Mouse (Mus musculus): ENCODE data around the gene Gm13697. TPM values are rescaled to one million over a fixed set of nuclear protein-coding genes. Genes with fewer than 3 reads are reported as not detected.
"Not testable (repeated sequence)": the region's sequence is repeated elsewhere in the genome, so short reads cannot be mapped to it uniquely, and the experiment has no call there.

Gene Gm13697
- total RNA-seq (2021), result under 1 TPM; 0.60 to 0.80 TPM
- long read RNA-seq, experiment 1, partial matches to known transcripts, result 0 of 2 reads
- long read RNA-seq, experiment 1, other reads (novel, unspliced or antisense), result 0 of 2 reads
- long read RNA-seq, experiment 2, result 0 reads

DNA sequence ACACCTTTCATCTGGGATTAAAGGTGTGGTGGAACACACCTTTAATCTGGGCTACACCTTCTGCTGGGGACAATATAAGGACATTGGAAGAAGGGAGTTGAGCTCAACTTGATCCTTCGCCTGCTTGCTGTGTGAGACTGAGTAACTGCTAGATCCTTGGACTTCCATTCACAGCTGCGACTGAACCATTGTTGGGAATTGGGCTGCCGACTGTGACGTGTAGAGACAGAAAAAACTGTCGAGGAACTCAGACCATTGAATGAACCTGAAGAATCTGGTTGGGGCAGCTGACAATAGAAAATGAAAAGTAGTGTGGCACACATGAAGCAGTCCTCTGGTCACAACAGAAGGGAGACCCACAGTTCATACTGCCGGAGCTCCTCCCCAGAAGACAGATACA, at the start of gene Gm13697:
TSS of gene Gm13697 (plus strand) at position 301 of the 400 bp plus-strand sequence.
- DNase-seq; intact Hi-C loops (cut with DNase I; ENCODE audit: low total_unique reads): not testable (repeated sequence)

GRCm38 (mm10) chr2:83940931-83941361, 43.6 kb upstream of the Gm13697 start, which contains the start of gene Zswim2:
Gene Zswim2, minus strand, starts transcription at chr2:83941228.
- peak; percentile 30 for DNase-seq
- intact Hi-C loops (cut with DNase I; ENCODE audit: low total_unique reads), result no loop called here

- no peak for DNase-seq
- intact Hi-C loops (cut with DNase I; ENCODE audit: low total_unique reads), result no loop called here
Observed at GRCm38 (mm10) chr2:83941378-83941777, 43.2 kb upstream of the Gm13697 start.

GRCm38 (mm10) chr2:83941792-83942191, 42.8 kb upstream of the Gm13697 start:
- no peak for DNase-seq
- intact Hi-C loops (cut with DNase I; ENCODE audit: low total_unique reads), result no loop called here

- intact Hi-C loops (cut with DNase I; ENCODE audit: low total_unique reads); DNase-seq: not testable (repeated sequence)
Observed at GRCm38 (mm10) chr2:83955393-83955792, 29.1 kb upstream of the Gm13697 start, which contains the start of gene Gm13698. Gene Gm13698, plus strand, starts transcription at chr2:83955693.

DNA sequence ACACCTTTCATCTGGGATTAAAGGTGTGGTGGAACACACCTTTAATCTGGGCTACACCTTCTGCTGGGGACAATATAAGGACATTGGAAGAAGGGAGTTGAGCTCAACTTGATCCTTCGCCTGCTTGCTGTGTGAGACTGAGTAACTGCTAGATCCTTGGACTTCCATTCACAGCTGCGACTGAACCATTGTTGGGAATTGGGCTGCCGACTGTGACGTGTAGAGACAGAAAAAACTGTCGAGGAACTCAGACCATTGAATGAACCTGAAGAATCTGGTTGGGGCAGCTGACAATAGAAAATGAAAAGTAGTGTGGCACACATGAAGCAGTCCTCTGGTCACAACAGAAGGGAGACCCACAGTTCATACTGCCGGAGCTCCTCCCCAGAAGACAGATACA, 23.3 kb upstream of the Gm13697 start, which contains the start of gene Gm13693:
TSS of gene Gm13693 (plus strand) at position 301 of the 400 bp plus-strand sequence.
- intact Hi-C loops (cut with DNase I; ENCODE audit: low total_unique reads); DNase-seq: not testable (repeated sequence)

DNA sequence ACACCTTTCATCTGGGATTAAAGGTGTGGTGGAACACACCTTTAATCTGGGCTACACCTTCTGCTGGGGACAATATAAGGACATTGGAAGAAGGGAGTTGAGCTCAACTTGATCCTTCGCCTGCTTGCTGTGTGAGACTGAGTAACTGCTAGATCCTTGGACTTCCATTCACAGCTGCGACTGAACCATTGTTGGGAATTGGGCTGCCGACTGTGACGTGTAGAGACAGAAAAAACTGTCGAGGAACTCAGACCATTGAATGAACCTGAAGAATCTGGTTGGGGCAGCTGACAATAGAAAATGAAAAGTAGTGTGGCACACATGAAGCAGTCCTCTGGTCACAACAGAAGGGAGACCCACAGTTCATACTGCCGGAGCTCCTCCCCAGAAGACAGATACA, 17.5 kb upstream of the Gm13697 start, which contains the start of gene Gm13695:
TSS of gene Gm13695 (plus strand) at position 301 of the 400 bp plus-strand sequence.
- DNase-seq; intact Hi-C loops (cut with DNase I; ENCODE audit: low total_unique reads): not testable (repeated sequence)

DNA sequence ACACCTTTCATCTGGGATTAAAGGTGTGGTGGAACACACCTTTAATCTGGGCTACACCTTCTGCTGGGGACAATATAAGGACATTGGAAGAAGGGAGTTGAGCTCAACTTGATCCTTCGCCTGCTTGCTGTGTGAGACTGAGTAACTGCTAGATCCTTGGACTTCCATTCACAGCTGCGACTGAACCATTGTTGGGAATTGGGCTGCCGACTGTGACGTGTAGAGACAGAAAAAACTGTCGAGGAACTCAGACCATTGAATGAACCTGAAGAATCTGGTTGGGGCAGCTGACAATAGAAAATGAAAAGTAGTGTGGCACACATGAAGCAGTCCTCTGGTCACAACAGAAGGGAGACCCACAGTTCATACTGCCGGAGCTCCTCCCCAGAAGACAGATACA, 11.7 kb upstream of the Gm13697 start, which contains the start of gene Gm13696:
TSS of gene Gm13696 (plus strand) at position 301 of the 400 bp plus-strand sequence.
- DNase-seq, result not testable (repeated sequence)

GRCm38 (mm10) chr2:83978633-83979032, 5.9 kb upstream of the Gm13697 start, which contains the start of gene Gm13694:
Gene Gm13694, plus strand, starts transcription at chr2:83978933.
- intact Hi-C loops (cut with DNase I; ENCODE audit: low total_unique reads); DNase-seq: not testable (repeated sequence)

More for the DNA sequence above, 11.7 kb upstream of the Gm13697 start, which contains the start of gene Gm13696:
- intact Hi-C loops (cut with DNase I; ENCODE audit: low total_unique reads), result not testable (repeated sequence)

DNA sequence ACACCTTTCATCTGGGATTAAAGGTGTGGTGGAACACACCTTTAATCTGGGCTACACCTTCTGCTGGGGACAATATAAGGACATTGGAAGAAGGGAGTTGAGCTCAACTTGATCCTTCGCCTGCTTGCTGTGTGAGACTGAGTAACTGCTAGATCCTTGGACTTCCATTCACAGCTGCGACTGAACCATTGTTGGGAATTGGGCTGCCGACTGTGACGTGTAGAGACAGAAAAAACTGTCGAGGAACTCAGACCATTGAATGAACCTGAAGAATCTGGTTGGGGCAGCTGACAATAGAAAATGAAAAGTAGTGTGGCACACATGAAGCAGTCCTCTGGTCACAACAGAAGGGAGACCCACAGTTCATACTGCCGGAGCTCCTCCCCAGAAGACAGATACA, 5.7 kb downstream of the Gm13697 start, which contains the start of gene Gm13691:
TSS of gene Gm13691 (plus strand) at position 301 of the 400 bp plus-strand sequence.
- DNase-seq; intact Hi-C loops (cut with DNase I; ENCODE audit: low total_unique reads): not testable (repeated sequence)

DNA sequence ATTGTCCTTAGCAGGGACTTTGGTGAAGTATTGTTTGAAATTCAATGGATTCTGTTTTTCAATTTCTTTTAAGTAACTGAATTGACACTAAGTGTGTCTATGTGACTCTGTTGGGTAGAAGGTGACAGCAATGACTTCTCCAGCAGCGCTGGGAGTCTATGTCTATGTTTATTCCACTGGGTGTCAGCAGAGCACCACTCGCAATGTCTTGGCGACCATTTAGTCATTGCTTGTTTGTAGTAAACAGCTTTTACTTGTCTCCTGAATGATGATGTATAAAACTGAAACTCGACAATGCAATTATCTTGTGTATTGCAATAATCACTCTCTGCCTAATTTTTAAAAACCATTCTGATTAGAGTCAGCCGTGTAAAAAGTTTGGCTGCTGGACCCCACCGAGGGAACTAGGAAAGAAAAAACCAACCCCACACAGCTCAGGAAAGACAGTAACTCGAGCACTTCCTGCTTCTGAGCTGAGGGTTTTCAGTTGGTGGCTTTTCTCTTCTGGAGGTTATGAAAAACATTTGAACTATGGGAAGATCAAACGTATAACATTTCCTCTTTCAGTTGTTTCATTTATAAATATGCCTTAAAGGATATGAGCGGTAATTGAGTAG, 9.2 kb downstream of the Gm13697 start:
- intact Hi-C loops (cut with DNase I; ENCODE audit: low total_unique reads); DNase-seq: not testable (repeated sequence)

- intact Hi-C loops (cut with DNase I; ENCODE audit: low total_unique reads); DNase-seq: not testable (repeated sequence)
Observed at GRCm38 (mm10) chr2:83994526-83994925, 10.0 kb downstream of the Gm13697 start.

GRCm38 (mm10) chr2:84008913-84009312, 24.4 kb downstream of the Gm13697 start:
- intact Hi-C loops (cut with DNase I; ENCODE audit: low total_unique reads), result no loop called here
- no peak for DNase-seq

DNA sequence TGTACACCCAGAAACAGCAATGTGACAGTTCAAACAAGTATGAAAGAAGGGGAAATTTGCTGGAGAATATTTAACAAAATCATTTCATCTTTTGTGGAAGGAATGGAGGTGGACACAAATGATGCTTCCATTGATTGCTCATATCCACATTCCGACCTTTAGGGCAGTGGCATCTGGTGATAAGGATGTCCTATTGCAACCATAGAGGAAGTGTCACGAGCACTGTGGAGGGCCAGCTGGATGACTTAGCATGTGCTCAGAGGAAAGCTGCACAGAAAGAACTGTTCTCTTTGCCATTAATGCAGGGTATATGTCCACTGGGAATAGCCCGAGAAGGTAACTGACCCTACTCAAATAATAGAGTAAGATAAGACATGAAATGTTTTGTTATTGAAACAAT, 25.3 kb downstream of the Gm13697 start:
- no peak for DNase-seq
- intact Hi-C loops (cut with DNase I; ENCODE audit: low total_unique reads), result no loop called here

DNA sequence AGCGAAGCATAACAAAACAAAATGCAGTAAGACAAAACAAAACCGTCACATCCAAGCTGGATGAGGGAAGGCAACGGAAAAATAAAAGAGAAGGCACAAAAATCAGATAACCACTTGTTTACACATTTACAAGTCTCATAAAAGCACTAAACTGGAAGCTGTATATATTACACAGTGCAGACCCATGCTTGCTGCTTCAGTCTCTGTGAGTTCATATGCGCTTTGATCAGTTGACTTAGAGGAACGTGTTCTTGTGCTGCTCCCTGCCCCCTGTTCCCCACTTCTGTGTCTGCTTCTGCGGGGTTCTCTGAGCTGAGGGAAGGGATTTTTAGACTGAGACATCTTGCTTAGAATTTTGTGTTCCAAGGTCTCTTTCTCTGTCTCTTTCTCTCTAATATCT, 30.0 kb downstream of the Gm13697 start:
- intact Hi-C loops (cut with DNase I; ENCODE audit: low total_unique reads), result no loop called here
- DNase-seq, result no peak

DNA sequence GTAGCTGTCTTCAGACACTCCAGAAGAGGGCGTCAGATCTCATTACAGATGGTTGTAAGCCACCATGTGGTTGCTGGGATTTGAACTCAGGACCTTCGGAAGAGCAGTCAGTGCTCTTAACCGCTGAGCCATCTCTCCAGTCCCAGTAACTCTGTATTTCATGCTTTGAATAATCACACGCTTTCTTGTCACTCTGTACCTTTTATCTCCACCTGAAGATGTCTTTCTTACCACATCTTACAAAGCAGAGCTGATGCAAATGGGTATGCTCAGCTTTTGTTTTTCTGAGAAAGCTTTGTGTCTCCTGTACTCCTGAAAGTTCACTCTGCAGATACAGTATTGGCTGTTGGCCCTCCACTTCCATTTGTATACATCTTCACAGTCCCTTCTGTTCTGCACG, 31.7 kb downstream of the Gm13697 start:
- intact Hi-C loops (cut with DNase I; ENCODE audit: low total_unique reads); DNase-seq: not testable (repeated sequence)

DNA sequence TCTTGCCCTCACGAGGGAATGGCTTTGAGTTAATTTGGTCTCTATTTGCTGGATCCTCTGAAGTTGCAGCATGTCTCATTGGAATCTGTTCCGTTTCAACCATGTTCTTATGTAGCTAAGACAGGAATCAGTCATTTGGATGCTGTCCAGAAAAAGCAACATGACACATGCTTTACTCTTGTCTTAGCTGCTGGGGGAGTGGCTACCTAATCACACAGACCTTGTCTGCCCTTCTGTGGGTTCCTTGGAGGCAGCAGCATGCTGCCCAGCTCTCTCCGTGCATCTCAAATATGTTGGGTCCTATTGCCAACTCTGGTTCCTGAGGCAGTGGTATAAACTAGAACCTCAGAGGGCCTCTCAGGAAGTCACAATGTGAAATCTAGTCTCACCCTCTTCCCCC, 33.8 kb downstream of the Gm13697 start:
- DNase-seq, result no peak

GRCm38 (mm10) chr2:84019519-84020305, 35.2 kb downstream of the Gm13697 start:
- intact Hi-C loops (cut with DNase I; ENCODE audit: low total_unique reads), result no loop called here
- DNase-seq, result no peak

More for the DNA sequence above, 33.8 kb downstream of the Gm13697 start:
- intact Hi-C loops (cut with DNase I; ENCODE audit: low total_unique reads), result no loop called here

DNA sequence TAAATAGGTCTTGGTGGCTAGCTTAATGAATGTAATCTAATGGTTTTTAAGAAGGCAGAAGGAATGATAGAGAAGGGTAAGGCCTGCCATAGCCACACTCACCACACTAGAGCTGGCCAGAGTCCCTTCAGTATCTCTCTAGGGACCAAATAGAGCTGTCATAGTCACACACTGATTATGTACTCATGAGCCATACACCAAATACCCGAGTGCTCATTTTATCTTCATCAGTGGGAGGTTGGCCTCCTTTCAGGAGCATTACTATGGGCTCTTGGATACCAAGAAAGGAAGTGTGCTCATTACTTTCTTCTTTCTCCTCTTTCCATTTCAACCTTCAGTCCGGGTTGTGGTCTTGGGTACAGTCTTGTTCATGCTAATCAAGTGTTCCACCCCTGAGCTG, 37.4 kb downstream of the Gm13697 start:
- intact Hi-C loops (cut with DNase I; ENCODE audit: low total_unique reads), result no loop called here
- no peak for DNase-seq

DNA sequence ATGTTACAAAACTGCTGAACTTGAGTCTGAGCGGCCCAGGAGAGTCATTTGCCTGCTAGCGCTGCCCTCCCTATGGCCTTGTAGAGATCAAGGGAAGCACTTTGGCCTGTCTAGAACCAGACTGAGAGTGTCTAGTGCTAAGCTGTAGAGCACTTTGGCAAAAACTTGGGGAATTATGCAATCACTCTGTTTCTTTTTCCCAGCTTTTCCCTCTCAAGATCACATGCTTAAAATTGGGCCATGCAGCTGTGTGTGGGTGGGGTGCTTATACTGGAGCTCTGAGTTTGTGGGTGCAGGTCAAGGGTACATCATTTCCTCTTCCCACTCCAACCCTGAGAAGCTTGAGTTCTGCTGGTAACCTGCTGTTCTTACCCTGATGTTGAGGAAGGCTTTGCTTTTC, 38.4 kb downstream of the Gm13697 start:
- peak; percentile 32 for DNase-seq
- intact Hi-C loops (cut with DNase I; ENCODE audit: low total_unique reads), result no loop called here

Data from gastrocnemius, postnatal 14 days (tissue).